Mouse (Mus musculus) common myeloid progenitor, adult 5-6 weeks (primary cell): ENCODE results near the gene Mtch1. TPM values are rescaled to one million over a fixed set of nuclear protein-coding genes. Genes with fewer than 3 reads are reported as not detected.
"Not testable (repeated sequence)": the region's sequence is repeated elsewhere in the genome, so short reads cannot be mapped to it uniquely, and the experiment has no call there.

ENCODE experiments used
- ATAC-seq: replicated peaks from 2 replicates; pipeline ENCODE4 v1.8.0; 2016; ENCODE audit warnings: low read depth, mild to moderate bottlenecking, moderate TSS enrichment, inconsistent platforms; ENCODE audit not compliant: poor library complexity, severe bottlenecking
- total RNA-seq: library from RNA; stranded (forward); fragments of 200-1000, 187-1606 nt; gene quantifications from 2 replicates; pipeline ENCODE4 v1.2.3, GENCODE M21; 2017

Mtch1 gene
- 56.5 and 76.6 TPM in 2 replicates for total RNA-seq

GRCm38 (mm10) chr17:29347645-29348256 lies at the start of gene Mtch1:
Mtch1 (minus strand) TSS chr17:29347934.
- ATAC-seq, result peak; percentile 98

GRCm38 (mm10) chr17:29396821-29397242 lies 49.1 kb upstream of the Mtch1 start:
- ATAC-seq, result peak; percentile 53

GRCm38 (mm10) chr17:29396056-29396799 lies 48.5 kb upstream of the Mtch1 start:
- ATAC-seq, result no peak

- peak; percentile 55 for ATAC-seq
Observed at GRCm38 (mm10) chr17:29395381-29395780, 47.6 kb upstream of the Mtch1 start.

- ATAC-seq, result not testable (repeated sequence)
Observed at GRCm38 (mm10) chr17:29394761-29395160, 47.0 kb upstream of the Mtch1 start.

GRCm38 (mm10) chr17:29394106-29394760 lies 46.5 kb upstream of the Mtch1 start:
- peak; percentile 27 for ATAC-seq

GRCm38 (mm10) chr17:29393335-29394089 lies 45.8 kb upstream of the Mtch1 start:
- 0 out of 2 replicates have a peak, but pooled peaks have one; percentile 3 for ATAC-seq

GRCm38 (mm10) chr17:29391280-29391679 lies 43.5 kb upstream of the Mtch1 start:
- no peak for ATAC-seq

- ATAC-seq, result no peak
Observed at GRCm38 (mm10) chr17:29388978-29389377, 41.2 kb upstream of the Mtch1 start.

- ATAC-seq, result no peak
Observed at GRCm38 (mm10) chr17:29385746-29386145, 38.0 kb upstream of the Mtch1 start.

GRCm38 (mm10) chr17:29384850-29385438 lies 37.2 kb upstream of the Mtch1 start:
- no peak for ATAC-seq

GRCm38 (mm10) chr17:29383923-29384322 lies 36.2 kb upstream of the Mtch1 start:
- ATAC-seq, result no peak

- ATAC-seq, result no peak
Observed at GRCm38 (mm10) chr17:29382417-29382816, 34.7 kb upstream of the Mtch1 start.

GRCm38 (mm10) chr17:29381472-29381871 lies 33.7 kb upstream of the Mtch1 start:
- peak; percentile 96 for ATAC-seq

GRCm38 (mm10) chr17:29380241-29380640 lies 32.5 kb upstream of the Mtch1 start:
- ATAC-seq, result no peak

GRCm38 (mm10) chr17:29378056-29378455 lies 30.3 kb upstream of the Mtch1 start:
- no peak for ATAC-seq

- no peak for ATAC-seq
Observed at GRCm38 (mm10) chr17:29375871-29376270, 28.1 kb upstream of the Mtch1 start.

- peak; percentile 94 for ATAC-seq
Observed at GRCm38 (mm10) chr17:29370984-29371723, 23.4 kb upstream of the Mtch1 start.

- ATAC-seq, result no peak
Observed at GRCm38 (mm10) chr17:29368726-29369125, 21.0 kb upstream of the Mtch1 start.
